Mouse (Mus musculus) adipocyte (in vitro differentiated cells): ENCODE measurements around the gene Lif.

Source experiments
- DNase-seq: peaks from one replicate; pipeline ENCODE4 v3.0.0-alpha.2; 2016; ENCODE audit warnings: low spot score

The Lif gene

DNA sequence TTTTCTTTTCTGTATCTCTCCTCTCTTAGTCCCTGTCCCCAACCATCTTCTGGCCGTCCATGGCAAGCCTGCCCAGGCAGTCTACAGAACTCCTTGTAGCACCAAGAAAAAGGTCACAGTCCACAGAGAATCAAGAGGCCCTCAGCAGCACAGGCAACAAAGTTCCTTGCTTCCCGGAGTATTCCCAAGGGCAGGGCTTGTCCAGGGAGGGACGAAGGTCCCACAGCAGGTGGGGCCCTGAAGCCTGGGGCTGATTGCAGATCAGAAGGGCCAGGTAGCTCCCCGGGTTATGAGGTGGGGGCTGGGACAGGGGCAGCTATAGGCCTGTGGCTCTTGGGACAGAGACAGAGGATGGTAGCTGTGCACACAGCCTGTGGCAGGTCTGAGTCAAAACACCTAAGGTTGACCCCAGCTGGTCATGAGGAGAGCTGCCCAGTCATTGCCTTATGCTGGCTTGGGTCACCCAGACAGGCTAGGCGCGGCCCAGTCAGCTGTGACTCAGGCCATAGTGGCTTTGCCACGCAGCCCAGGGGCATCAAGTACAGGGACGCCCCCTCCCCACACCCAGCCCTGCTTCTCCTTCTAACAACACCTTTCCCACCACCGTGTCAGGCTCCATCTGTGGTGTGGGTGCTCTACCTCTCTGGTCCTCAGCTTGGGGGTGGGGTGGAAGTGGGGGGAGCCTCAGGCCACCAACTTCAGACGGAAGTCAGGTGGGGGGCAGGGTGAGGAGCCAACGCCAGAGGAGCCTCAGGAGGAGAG, at the start of gene Lif:
TSS of gene Lif (plus strand) at position 712 of the 762 bp plus-strand sequence.
- no peak for DNase-seq

- DNase-seq = no peak
Observed at GRCm38 (mm10) chr11:4207655-4208054, 49.7 kb upstream of the Lif start.

- DNase-seq = no peak
Observed at GRCm38 (mm10) chr11:4209556-4209955, 47.8 kb upstream of the Lif start.

GRCm38 (mm10) chr11:4210786-4211185, 46.6 kb upstream of the Lif start:
- peak; percentile 56 for DNase-seq

GRCm38 (mm10) chr11:4213107-4213506, 44.2 kb upstream of the Lif start:
- DNase-seq = no peak

- DNase-seq = no peak
Observed at GRCm38 (mm10) chr11:4214572-4214971, 42.8 kb upstream of the Lif start.

- DNase-seq = no peak
Observed at GRCm38 (mm10) chr11:4215061-4215460, 42.3 kb upstream of the Lif start.

DNA sequence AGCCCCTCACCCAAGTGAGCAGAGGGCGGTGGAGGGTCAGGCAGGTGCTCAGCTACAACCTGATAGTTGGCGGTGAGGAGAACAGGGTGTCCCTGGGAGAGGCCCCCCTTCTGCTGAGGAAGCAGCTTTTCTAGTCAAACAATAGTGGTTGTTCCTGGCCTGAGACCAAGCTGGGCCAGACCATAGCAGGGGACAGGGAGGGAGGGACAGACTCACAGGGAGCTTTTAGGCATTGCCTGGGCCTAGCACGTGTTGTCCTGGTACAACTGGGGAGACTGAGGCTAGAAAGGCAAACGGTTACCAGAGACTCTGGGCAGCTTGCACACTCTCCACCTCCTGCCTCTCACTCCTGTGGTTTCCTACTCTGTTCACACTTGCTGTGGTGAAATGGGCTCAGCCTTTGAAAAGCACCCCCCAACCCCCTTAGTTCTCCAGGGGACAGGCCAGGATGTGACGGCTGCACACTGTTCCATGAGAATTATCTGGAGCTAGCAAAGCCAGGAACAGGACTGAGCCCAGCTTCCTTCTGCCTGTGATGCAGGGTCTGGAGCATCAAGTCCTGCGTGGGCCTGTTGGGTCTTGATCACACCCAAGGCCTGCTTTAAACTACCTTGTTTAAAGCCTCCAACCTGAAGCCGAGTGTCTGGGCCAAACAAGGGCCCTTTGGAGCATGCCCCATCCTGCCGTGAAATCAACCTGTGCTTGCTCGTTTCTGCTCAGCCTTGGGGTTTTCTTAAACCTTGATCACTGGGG, 40.9 kb upstream of the Lif start:
- DNase-seq = no peak

GRCm38 (mm10) chr11:4217914-4218629, 39.3 kb upstream of the Lif start, which contains the start of gene Castor1:
Gene Castor1, plus strand, starts transcription at chr11:4218225.
- DNase-seq = no peak

- DNase-seq = no peak
Observed at GRCm38 (mm10) chr11:4218637-4219036, 38.7 kb upstream of the Lif start.

DNA sequence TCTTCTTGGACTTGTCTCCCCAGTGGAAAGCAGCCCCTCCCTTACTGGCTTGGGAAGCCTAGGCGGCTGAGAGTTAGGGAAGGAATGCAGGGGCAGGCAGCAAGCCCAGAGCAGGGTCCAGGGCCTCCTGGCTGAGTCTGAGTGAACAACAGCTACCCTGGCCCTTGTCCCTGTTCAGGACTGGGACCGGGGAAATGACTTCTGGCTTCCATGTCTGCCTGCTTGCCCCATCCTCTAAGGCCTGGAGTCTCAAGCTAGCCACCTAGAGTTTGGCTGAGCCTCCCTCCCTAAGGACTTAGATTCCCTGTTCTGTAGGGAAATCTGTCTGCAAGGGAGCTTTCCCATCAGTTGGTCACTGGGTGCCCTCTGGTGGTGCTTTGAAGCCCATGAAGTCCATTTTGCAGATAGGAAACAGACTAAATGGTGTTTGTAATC, 38.0 kb upstream of the Lif start:
- peak; percentile 93 for DNase-seq

DNA sequence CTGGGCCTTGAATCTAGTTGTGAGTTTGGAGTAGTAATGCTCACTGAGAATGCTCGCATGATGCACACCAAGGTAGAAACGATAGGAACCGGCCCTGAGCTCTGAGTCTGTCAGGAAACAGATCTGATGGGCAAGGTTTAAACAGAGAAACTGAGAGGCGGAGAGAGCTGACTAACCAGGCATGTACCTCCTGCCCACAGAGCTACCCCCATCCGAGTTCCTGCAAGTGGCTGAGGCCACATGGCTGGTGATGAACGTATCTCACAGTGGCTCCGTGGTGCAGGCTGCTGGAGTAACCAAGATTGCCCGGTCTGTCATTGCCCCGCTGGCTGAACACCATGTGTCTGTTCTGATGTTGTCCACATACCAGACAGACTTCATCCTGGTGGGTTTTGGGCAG, 37.4 kb upstream of the Lif start:
- DNase-seq = no peak

- peak; percentile 77 for DNase-seq
Observed at GRCm38 (mm10) chr11:4220443-4221400, 36.6 kb upstream of the Lif start.

GRCm38 (mm10) chr11:4222046-4222950, 35.1 kb upstream of the Lif start:
- DNase-seq = peak; percentile 39

- no peak for DNase-seq
Observed at GRCm38 (mm10) chr11:4223393-4224188, 33.8 kb upstream of the Lif start.

DNA sequence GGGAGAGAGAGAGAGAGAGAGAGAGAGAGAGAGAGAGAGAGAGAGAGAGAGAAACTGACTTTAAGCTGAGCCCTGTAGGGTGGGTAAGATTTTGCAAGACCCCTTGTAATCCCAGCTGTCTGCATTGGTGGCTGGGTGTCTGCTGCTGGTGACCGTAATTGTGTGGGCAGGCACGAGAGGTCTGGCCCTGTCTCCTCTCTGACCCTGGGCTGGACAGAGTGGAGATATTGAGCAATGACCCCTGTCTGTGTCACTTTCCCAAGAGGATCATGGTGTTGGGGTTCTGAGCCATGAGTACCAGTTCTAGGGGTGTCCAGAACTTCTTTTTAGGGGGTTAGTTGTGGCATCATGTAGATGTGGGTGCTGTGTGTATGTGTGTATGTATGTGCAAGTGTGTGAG, 33.1 kb upstream of the Lif start:
- no peak for DNase-seq

- no peak for DNase-seq
Observed at GRCm38 (mm10) chr11:4226569-4227325, 30.6 kb upstream of the Lif start.

GRCm38 (mm10) chr11:4228463-4228862, 28.9 kb upstream of the Lif start:
- peak; percentile 85 for DNase-seq

DNA sequence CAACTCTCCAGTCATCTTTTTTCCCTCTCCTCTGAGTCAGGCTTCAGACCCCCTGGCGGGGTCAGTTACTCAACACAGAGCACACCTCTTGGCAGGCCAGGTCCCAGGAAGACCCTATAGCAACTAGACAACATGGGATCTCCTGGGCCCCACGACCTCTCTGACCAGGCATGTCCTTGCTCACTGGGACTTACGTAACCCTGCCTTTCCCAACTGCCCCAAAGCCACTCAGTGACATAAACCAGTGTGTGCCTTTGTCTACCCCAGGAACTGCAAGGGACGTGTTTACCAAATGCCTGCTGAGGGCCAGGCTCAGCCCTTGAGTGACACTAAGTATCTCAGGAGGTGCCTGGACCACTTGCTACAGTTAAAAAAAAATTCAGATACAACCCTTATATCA, 27.5 kb upstream of the Lif start:
- DNase-seq = no peak
